Mouse (Mus musculus): Measurements from ENCODE around the gene Jph4.

DNA sequence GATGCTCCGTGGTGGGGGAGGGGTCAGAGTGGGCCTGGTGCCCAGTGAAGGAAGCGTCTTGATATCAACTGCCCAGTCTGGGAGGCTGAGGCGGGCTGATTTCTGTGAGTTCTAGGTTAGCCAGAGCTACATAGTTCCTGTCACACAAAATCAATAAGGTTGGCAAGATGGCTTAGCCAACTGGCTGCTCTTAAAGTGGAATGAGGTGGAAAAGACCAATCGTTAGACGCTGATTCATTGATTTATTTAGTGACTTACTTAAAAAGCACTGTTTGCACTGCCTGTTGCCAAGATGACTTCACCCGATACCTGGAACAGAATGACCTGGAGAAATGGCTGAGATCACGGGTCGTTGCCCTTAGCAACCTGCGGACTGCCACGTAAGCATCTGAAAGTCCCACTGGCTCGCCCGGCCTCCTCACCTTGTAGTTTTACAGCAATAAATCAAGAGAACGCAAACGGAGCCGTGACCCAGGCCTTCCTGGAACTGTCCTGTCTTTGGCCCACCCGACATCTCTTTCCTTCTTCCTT lies 36.3 kb upstream of the Jph4 start:
- TF ChIP-seq CTCF (IDR thresholded peaks at IDR 0.05; ENCODE audit: low read depth, low read length) = no peak
- no peak for TF ChIP-seq EP300 (IDR thresholded peaks at IDR 0.05; ENCODE audit: insufficient read depth, low read depth, low read length)
